Mouse (Mus musculus) limb, embryonic 10.5 days (tissue): Measurements from ENCODE around the gene Pard6b. TPM values are rescaled to one million over a fixed set of nuclear protein-coding genes. Genes with fewer than 3 reads are reported as not detected.

Source experiments
- DNase-seq: peaks from one replicate; pipeline ENCODE4 v3.0.0-alpha.2; 2017; ENCODE audit warnings: low spot score
- H3K27ac ChIP-seq: fragments of 300-500 bp; sonication (generic); 2 replicates; pipeline ENCODE4 v1.5.1; 2016; ENCODE audit warnings: mild to moderate bottlenecking
- H3K27me3 ChIP-seq: fragments of 300-500 bp; sonication (generic); 2 replicates; pipeline ENCODE4 v1.6.1; 2016; ENCODE audit warnings: low read depth, mild to moderate bottlenecking; ENCODE audit not compliant: poor library complexity, severe bottlenecking
- H3K36me3 ChIP-seq: fragments of 300-500 bp; sonication (generic); 2 replicates; pipeline ENCODE4 v1.6.1; 2016; ENCODE audit warnings: mild to moderate bottlenecking, moderate library complexity
- H3K4me1 ChIP-seq: fragments of 300-500 bp; sonication (generic); 2 replicates; pipeline ENCODE4 v1.6.1; 2016
- H3K4me3 ChIP-seq: fragments of 300-500 bp; sonication (generic); 2 replicates; pipeline ENCODE4 v1.5.1; 2016; ENCODE audit warnings: mild to moderate bottlenecking, moderate library complexity
- H3K9me3 ChIP-seq: fragments of 300-500 bp; sonication (generic); replicated peaks from 2 replicates; pipeline ENCODE4 v1.6.1; 2016; ENCODE audit warnings: mild to moderate bottlenecking
- WGBS: fragments of 180-500 bp; shearing (Covaris S2); methylation state at CpG from one replicate; pipeline ENCODE4 v1.1.7; 2016; 5-methylcytosine and 5-hydroxymethylcytosine counted together
- microRNA-seq: library from miRNA; unstranded; fragments of <30 nt; microRNA quantifications from one replicate; pipeline ENCODE4, GENCODE M21; 2017
- polyA plus RNA-seq: library from polyadenylated mRNA; unstranded; fragments of >200 nt; fragmentation: Nextera tagmentation; extraction: Ambion mirVana; gene quantifications from 2 replicates; pipeline ENCODE4 v1.2.1, GENCODE M21; 2016

Pard6b gene
- polyA plus RNA-seq, 1 experiment from 2014 or later, result 6.0 TPM

DNA sequence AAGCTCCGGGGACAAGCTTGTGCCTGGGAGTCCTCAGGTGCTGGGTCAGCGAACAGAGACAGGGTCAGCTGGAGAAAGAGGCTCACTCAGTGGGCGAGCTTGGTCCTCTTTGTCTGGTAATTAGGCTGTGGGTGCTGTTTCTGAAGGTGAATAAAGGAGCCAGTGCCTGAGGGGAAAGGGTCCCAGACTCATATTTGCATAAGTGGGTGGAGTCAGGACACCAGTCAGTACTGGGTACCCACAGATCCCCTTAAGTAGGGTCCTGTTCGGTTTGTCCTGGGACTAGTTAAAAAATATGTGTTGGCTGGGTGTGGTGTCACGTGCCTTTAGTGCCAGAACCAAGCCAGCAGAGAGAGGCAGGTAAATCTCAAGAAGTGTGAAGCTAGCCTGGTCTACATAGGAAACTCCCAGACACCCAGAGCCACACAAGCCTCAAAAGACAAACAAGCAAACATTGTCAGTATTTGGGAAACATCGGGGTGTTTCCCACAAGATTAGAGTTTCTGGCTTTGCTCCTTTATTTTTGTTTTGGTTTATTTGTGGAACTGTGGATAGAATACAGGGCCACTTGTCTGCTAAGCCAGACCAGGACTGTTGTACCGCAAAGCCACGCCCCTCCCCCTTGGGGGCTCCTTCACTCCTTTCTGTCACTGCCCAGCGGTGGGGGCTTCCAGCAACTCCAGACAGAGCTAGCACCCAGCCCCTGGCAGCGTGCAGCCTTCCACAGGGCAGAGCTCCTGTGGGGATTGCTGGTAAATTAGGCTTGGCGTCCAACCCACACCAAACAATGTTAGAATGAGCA is 44.7 kb downstream of the Pard6b start:
- peaks cover 40% of the 10 kb centered on the region for H3K4me1 ChIP-seq
- 0 out of 2 replicates have a peak overlapping the region, but pooled peaks have one; percentile 48 for H3K27ac ChIP-seq
- WGBS, result 37% methylated on average over 11 of the region's 11 CpGs
- no peaks in the 10 kb centered on the region for H3K36me3 ChIP-seq
- H3K9me3 ChIP-seq, result no peaks in the 10 kb centered on the region
- no peaks in the 10 kb centered on the region for H3K27me3 ChIP-seq
- DNase-seq, result no peak
- no peak overlapping the region for H3K4me3 ChIP-seq

DNA sequence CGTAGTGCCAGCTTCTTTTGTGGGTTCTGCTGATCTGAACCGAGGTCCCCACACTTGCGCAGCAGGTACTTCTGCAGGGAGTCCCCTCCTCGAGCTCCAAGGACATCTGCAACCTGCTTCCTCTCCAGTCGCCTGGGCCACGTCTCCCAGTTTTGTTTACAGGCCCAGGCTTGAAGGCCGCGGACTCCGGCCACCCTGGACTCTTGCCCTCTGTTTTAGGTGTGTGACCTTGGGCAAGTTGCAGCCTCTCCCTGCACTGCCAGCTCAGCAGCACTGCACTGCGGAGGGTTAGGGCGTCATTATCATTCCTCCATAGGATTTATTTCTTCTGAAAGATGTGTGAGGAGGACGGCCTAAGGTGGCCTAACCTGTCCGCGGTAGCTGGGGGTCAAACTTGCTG is 47.0 kb downstream of the Pard6b start:
- no peaks in the 10 kb centered on the region for H3K36me3 ChIP-seq
- H3K27ac ChIP-seq, result peak overlapping the region; percentile 83
- 84% methylated on average over 14 of the region's 14 CpGs for WGBS
- peaks cover 40% of the 10 kb centered on the region for H3K4me1 ChIP-seq
- H3K9me3 ChIP-seq, result no peaks in the 10 kb centered on the region
- no peak overlapping the region for H3K4me3 ChIP-seq
- DNase-seq, result no peak
- H3K27me3 ChIP-seq, result no peaks in the 10 kb centered on the region

DNA sequence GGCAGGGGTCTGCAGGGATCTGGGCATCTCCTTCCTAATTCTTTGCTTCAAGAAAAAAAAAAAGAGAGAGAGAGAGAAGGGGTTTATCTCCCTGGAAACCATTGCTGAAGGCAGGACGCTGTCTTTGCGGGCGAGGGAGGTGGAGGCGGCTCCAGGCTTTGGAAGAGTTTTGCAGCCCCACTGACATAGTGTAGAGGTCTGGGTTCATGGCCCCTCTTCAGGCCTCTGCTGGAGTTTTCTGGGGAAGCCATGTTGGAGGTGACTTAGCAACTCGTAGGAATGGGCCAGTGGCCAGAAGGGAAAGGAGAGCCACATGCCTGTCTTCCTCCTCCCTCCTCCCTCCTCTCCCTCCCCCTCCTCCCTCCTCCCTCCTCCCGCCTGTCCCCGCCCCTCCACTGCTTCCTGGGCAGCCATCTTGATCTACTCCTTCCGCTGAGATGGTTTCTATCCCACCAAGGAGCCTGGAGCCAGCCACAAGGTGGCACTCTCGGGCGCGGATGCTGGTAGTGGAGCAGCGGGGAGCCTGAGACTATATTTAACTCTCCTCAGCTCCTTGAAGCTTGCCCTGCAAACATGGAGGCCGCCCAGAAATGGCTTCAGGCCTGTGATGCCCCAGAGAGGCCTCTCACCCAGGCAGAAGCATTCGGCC is 47.5 kb downstream of the Pard6b start:
- H3K9me3 ChIP-seq, result no peaks in the 10 kb centered on the region
- H3K27me3 ChIP-seq, result no peaks in the 10 kb centered on the region
- peaks cover 40% of the 10 kb centered on the region for H3K4me1 ChIP-seq
- peak overlapping the region; percentile 83 for H3K27ac ChIP-seq
- 47% methylated on average over 12 of the region's 14 CpGs for WGBS
- H3K36me3 ChIP-seq, result no peaks in the 10 kb centered on the region
- no peak overlapping the region for H3K4me3 ChIP-seq
- DNase-seq, result peak; percentile 93

DNA sequence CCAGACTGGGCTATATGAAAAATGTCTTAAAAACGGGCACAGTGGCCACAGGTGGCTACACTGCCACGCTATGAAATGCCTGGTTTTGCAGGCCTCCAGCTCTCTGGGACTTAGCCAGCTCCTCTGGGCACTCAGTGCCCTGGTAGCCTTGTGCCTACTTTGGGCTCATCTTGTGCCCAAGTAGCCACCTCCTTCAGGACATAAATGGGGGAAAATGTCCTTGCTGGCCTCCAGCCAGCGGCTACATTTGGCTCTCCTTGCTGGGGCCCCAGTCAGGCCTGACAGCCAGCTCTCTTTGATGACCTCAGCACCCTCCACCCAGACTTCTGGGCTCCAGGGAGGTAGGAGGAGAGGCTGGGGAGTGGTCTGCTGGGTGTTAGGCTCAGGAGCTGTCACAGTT is 49.2 kb downstream of the Pard6b start:
- Histone ChIP-seq H3K36me3 (no peaks in the 10 kb centered on the region), H3K4me1 (peaks cover 22% of the 10 kb centered on the region), H3K4me3 (no peak overlapping the region), H3K27me3 (no peaks in the 10 kb centered on the region), H3K9me3 (no peaks in the 10 kb centered on the region), H3K27ac (peak overlapping the region; percentile 38; the same call in 1 of the 2 replicates)
- 77% methylated on average over 3 of the region's 3 CpGs for WGBS
- no peak for DNase-seq

DNA sequence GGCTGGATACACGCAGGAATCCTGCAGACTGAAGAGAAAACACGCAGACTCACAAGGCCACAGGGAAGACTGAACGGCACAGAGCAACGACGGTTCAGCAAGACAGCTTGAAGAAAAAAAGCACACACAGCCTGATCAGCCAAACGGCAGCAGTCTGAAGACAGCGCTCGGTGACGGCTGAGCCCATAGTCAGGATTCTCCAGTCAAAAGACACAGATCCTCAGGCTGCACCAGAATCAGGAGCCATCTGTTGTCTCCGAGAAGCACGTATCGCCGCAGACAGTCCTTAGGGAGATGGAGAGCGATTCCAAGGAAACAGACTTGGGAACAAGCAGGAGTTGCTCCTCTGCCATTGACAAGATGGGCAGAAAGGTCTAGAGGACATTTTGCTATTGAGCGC is 56.4 kb downstream of the Pard6b start:
- WGBS, result 78% methylated on average over 15 of the region's 15 CpGs
- H3K4me3 ChIP-seq, result no peak overlapping the region
- no peaks in the 10 kb centered on the region for H3K36me3 ChIP-seq
- H3K4me1 ChIP-seq, result no peaks in the 10 kb centered on the region
- DNase-seq, result no peak
- H3K9me3 ChIP-seq, result no peaks in the 10 kb centered on the region
- no peaks in the 10 kb centered on the region for H3K27me3 ChIP-seq
- no peak overlapping the region for H3K27ac ChIP-seq

DNA sequence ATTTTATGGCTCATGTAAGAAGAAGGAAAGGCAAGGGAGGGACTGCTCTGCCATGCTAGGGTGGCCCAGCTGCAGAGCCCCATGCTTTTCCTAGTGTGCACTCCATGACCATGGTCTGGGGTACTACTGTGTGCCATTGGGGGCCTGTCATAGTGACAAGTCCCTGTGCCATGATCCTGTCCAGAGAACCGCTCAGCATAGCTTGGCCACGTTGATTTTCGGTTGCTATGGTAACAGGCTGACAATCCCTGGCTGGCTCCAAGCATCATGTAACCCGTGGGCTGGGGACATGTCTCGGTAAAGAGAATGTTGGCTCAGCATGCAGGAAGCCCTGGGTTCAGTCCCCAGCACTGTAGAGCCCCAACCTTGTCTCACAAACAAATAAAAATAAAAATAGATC is 63.0 kb downstream of the Pard6b start:
- peaks cover 44% of the 10 kb centered on the region for H3K4me1 ChIP-seq
- H3K36me3 ChIP-seq, result no peaks in the 10 kb centered on the region
- DNase-seq, result no peak
- H3K9me3 ChIP-seq, result no peaks in the 10 kb centered on the region
- 67% methylated on average over 5 of the region's 5 CpGs for WGBS
- H3K27me3 ChIP-seq, result no peaks in the 10 kb centered on the region
- no peak overlapping the region for H3K4me3 ChIP-seq
- no peak overlapping the region for H3K27ac ChIP-seq

DNA sequence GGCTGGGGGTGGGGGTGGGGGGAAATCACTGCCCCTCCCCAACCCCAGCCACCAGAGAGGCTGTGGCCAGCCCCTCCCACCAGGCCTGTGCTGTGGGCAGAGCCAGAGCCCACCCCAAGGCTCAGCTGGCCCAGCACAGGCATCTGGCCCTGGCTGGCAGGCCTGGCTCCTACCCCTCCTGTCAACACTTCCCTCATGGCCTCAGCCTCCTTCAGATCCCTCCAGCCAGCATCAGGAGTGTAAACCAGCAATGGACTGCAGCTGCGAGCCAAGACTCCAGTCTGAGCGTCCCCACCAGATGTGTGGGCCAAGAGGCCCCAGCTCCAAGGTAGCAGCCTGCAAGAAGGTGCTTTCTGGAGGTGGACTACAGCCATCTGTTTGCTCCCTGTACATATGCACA is 64.6 kb downstream of the Pard6b start:
- DNase-seq, result peak; percentile 72

DNA sequence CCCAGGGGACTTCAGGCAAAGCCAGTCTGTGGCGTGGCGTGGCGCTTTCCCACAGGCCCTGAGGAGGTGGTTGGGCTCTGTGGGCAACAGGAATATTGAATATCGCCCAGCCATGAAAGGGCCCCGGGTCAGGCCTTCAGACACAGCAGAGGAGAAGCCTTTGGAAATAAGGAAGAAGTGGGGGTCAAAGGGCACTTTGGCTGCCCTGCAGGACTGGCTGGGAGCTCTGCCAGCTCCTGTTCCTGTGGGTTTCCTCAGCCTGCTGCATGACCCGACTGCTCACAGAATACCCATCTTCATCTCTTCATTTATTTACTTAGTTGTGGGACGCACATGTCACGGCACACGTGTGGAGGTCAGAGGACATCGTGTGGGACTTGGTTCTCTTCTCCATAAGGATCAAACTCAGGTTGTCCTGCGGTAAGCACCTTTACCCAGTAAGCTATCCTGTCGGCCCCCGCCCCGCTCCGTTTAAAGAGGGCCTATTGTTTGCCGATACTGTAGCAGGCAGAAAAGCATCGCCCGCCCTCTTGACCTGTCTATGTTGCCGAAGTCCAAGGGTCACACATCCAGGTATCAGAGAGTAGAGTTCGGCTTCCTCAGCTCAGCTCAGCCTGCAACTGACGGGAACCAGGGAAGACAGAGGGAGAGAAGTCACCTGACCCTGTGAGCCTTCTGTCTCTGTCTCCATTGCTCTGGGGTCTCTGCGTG is 67.1 kb downstream of the Pard6b start:
- 81% methylated on average over 22 of the region's 22 CpGs for WGBS
- 0 out of 2 replicates have a peak overlapping the region, but pooled peaks have one; percentile 8 for H3K27ac ChIP-seq
- H3K9me3 ChIP-seq, result no peaks in the 10 kb centered on the region
- no peaks in the 10 kb centered on the region for H3K27me3 ChIP-seq
- no peak overlapping the region for H3K4me3 ChIP-seq
- no peaks in the 10 kb centered on the region for H3K36me3 ChIP-seq
- peaks cover 51% of the 10 kb centered on the region for H3K4me1 ChIP-seq
- DNase-seq, result no peak

More for the DNA sequence above, 64.6 kb downstream of the Pard6b start:
- 54% methylated on average over 2 of the region's 2 CpGs for WGBS
- Histone ChIP-seq H3K36me3 (no peaks in the 10 kb centered on the region), H3K9me3 (no peaks in the 10 kb centered on the region), H3K4me1 (peaks cover 49% of the 10 kb centered on the region), H3K27me3 (no peaks in the 10 kb centered on the region), H3K4me3 (0 out of 2 replicates have a peak overlapping the region, but pooled peaks have one; percentile 5), H3K27ac (peak overlapping the region; percentile 61)

DNA sequence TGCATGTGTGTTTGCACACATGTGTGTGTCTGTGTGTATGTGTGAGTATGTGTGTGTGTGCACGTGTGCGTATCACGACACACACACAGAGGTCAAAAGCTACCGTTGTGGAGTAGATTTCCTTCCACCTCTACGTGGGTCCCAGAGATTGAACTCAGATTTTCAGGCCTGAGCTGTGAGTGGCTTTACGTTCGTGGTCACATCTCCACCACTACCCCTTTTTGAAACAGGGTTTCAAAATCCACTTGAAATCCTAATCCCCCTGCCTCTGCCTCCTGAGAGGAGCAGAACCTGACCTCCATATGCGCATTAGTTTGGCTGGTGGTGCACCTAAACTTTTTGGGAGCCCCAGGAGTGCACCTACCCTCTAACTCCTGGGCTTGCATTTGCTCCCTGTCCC is 68.4 kb downstream of the Pard6b start:
- Histone ChIP-seq H3K36me3 (no peaks in the 10 kb centered on the region), H3K27ac (no peak overlapping the region), H3K4me3 (no peak overlapping the region), H3K4me1 (peaks cover 56% of the 10 kb centered on the region), H3K27me3 (no peaks in the 10 kb centered on the region), H3K9me3 (no peaks in the 10 kb centered on the region)
- no peak for DNase-seq
- WGBS, result 94% methylated on average over 8 of the region's 8 CpGs

Small RNAs within 50 kb of the gene (microRNA-seq; reads per million reads assigned to microRNA genes)
- not detected for gene Gm24327

Other genes starting within 250 kb of the Pard6b start
- 56.4 and 62.2 TPM in 2 replicates for gene Ptpn1, start 148.9 kb upstream of the Pard6b start, polyA plus RNA-seq
- gene Ripor3, start 70.4 kb upstream of the Pard6b start, polyA plus RNA-seq, result 0.44 and 0.49 TPM in 2 replicates
- 5.7 and 5.8 TPM in 2 replicates for gene Adnp, start 126.1 kb downstream of the Pard6b start, polyA plus RNA-seq
- 18.4 and 22.2 TPM in 2 replicates for gene Gm20716, start 149.4 kb downstream of the Pard6b start, polyA plus RNA-seq
- gene Dpm1, start 149.6 kb downstream of the Pard6b start, polyA plus RNA-seq, result 58.3 and 60.7 TPM in 2 replicates
- gene Mocs3, start 149.6 kb downstream of the Pard6b start, polyA plus RNA-seq, result 6.3 and 7.4 TPM in 2 replicates
- gene Kcng1, start 200.7 kb downstream of the Pard6b start, polyA plus RNA-seq, result 1.4 and 2.3 TPM in 2 replicates